Mouse (Mus musculus) midbrain, embryonic 13.5 days (tissue): ENCODE results near the gene Mcoln1. TPM values are rescaled to one million over a fixed set of nuclear protein-coding genes. Genes with fewer than 3 reads are reported as not detected.

ENCODE experiments used
- ATAC-seq: fragments of 200-750 bp; cut with Nextera tagmentation; 2 replicates; pipeline ENCODE4 v1.8.0; 2017; ENCODE audit warnings: mild to moderate bottlenecking, moderate TSS enrichment, moderate library complexity
- H3K27ac ChIP-seq: fragments of 300-500 bp; sonication (generic); 2 replicates; pipeline ENCODE4 v1.5.1; 2015; ENCODE audit warnings: inconsistent platforms, mild to moderate bottlenecking, moderate library complexity
- H3K27me3 ChIP-seq: fragments of 300-500 bp; sonication (generic); 2 replicates; pipeline ENCODE4 v1.6.1; 2015; ENCODE audit warnings: mild to moderate bottlenecking, inconsistent platforms
- H3K36me3 ChIP-seq: fragments of 300-500 bp; sonication (generic); 2 replicates; pipeline ENCODE4 v1.6.1; 2015; ENCODE audit warnings: mild to moderate bottlenecking, inconsistent platforms
- H3K4me1 ChIP-seq: fragments of 300-500 bp; sonication (generic); replicated peaks from 2 replicates; pipeline ENCODE4 v1.6.1; 2015; ENCODE audit warnings: inconsistent platforms
- H3K4me2 ChIP-seq: fragments of 300-500 bp; sonication (generic); replicated peaks from 2 replicates; pipeline ENCODE4 v1.6.1; 2015; ENCODE audit warnings: moderate library complexity, mild to moderate bottlenecking, inconsistent platforms
- H3K4me3 ChIP-seq: fragments of 300-500 bp; sonication (generic); replicated peaks from 2 replicates; pipeline ENCODE4 v1.5.1; 2015; ENCODE audit warnings: mild to moderate bottlenecking, inconsistent platforms
- H3K9ac ChIP-seq: fragments of 300-500 bp; sonication (generic); replicated peaks from 2 replicates; pipeline ENCODE4 v1.6.1; 2015; ENCODE audit warnings: mild to moderate bottlenecking, inconsistent platforms
- H3K9me3 ChIP-seq: fragments of 300-500 bp; sonication (generic); 2 replicates; pipeline ENCODE4 v1.6.1; 2016; ENCODE audit warnings: mild to moderate bottlenecking, inconsistent platforms
- WGBS: fragments of 180-500 bp; shearing (Covaris S2); methylation state at CpG from one replicate; pipeline ENCODE4 v1.1.7; 2015; 5-methylcytosine and 5-hydroxymethylcytosine counted together
- polyA plus RNA-seq: library from polyadenylated mRNA; unstranded; fragments of >200 nt; fragmentation: Nextera tagmentation; extraction: Ambion mirVana; gene quantifications from 2 replicates; pipeline ENCODE4 v1.2.1, GENCODE M21; 2015

Mcoln1 gene
- polyA plus RNA-seq: 93.4 and 99.6 TPM in 2 replicates

DNA sequence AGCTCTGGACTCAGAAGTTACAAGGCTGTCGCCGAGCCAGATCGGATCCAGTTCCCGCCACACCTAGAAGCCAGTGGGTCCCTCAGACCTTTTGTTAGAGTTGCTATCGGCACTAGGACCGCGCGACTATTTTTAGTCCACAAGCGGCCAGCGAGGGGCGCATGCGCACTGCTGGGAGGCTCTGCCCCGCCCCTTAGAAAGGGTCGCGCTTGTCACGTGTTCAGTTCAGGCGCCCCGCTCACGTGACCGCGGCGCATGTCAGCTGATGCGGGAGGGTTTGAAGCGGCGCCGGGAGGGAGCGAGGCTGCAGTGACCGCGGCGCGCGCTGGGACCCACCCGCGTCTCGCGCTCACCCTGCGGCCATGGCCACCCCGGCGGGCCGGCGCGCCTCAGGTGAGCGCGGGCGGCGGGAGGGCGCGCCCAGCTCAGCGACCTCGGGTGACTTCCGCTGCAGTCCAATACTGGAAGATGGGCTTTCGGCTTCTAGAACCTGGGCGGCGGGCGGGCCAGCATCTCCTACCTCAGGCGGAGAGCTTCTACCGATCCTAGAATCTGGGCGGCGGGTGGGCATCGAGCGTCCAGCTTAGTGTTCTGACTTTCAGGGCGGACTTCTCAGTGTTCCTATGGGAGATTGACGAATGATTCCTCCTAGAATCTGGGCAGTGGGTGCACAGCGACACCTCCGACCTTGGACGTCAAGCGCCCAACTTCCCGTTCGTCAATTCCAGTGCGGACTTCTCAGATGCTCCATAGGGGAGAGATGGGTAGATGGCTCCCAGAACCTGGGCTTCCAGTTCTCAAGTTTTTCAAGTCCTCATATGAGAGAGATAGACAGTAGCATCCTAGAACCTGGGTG is at the start of gene Mcoln1:
Gene Mcoln1 (plus strand): TSS at position 223 of the 856 bp plus-strand sequence.
- Histone ChIP-seq H3K4me3 (peak within 1 kb of the TSS; percentile 77), H3K9ac (peak within 1 kb of the TSS; percentile 90), H3K9me3 (peaks cover 5% of the 10 kb centered on the region), H3K4me2 (peak within 1 kb of the TSS; percentile 76), H3K27me3 (no peaks in the 10 kb centered on the region), H3K4me1 (peaks cover 44% of the 10 kb centered on the region), H3K36me3 (peaks cover 23% of the 10 kb centered on the region), H3K27ac (peak within 1 kb of the TSS; percentile 88)
- under 1% methylated on average over 69 of the region's 70 CpGs for WGBS
- ATAC-seq: peak; percentile 91

DNA sequence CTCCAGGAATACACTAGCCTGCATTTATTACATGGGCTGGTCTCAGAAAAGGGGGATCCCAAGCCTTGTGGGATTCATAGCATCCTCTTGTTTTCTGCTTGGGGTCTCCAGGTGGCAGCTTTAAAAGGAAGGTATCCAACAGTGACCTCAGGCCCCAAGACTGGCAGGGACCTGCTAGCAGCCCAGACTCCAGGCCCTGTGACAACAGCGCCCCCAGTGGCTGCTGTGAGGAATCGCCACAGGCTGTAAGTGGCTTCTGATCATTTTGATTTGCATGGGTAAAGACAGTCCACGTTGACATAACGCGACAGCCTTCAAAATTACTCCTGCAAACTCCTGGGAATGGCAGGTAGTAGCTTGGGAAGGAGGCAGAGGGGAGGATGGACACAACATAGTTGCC is 49.6 kb upstream of the Mcoln1 start:
- peak; percentile 59 for ATAC-seq
- no peaks in the 10 kb centered on the region for H3K4me1 ChIP-seq
- no peaks in the 10 kb centered on the region for H3K9me3 ChIP-seq
- H3K27ac ChIP-seq: no peak overlapping the region
- H3K36me3 ChIP-seq: peaks cover 87% of the 10 kb centered on the region
- WGBS: 29% methylated on average over 5 of the region's 5 CpGs
- no peak overlapping the region for H3K4me3 ChIP-seq
- no peak overlapping the region for H3K9ac ChIP-seq
- no peaks in the 10 kb centered on the region for H3K27me3 ChIP-seq
- no peak overlapping the region for H3K4me2 ChIP-seq

DNA sequence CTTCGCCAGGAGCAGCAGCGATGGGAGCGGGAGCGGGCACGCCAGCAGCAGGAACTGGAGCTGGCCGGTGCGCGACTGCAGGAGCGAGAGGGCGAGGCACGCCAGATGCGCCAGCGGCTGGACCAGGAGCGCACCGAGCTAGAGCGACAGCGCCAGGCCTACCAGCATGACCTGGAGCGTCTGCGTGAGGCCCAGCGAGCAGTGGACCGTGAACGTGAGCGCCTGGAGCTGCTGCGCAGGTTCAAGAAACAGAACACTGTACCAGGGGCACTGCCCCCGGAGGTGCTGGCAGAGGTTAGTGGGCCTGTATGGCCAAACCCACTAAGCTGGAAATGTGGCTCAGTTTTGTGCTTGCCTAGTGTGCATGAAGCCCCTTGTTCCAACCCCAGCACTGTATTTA is 48.3 kb upstream of the Mcoln1 start:
- no peaks in the 10 kb centered on the region for H3K27me3 ChIP-seq
- no peak overlapping the region for H3K4me2 ChIP-seq
- 97% methylated on average over 25 of the region's 25 CpGs for WGBS
- no peak overlapping the region for H3K4me3 ChIP-seq
- H3K4me1 ChIP-seq: no peaks in the 10 kb centered on the region
- H3K36me3 ChIP-seq: peaks cover 95% of the 10 kb centered on the region
- no peak overlapping the region for H3K9ac ChIP-seq
- no peak for ATAC-seq
- no peak overlapping the region for H3K27ac ChIP-seq
- H3K9me3 ChIP-seq: no peaks in the 10 kb centered on the region

DNA sequence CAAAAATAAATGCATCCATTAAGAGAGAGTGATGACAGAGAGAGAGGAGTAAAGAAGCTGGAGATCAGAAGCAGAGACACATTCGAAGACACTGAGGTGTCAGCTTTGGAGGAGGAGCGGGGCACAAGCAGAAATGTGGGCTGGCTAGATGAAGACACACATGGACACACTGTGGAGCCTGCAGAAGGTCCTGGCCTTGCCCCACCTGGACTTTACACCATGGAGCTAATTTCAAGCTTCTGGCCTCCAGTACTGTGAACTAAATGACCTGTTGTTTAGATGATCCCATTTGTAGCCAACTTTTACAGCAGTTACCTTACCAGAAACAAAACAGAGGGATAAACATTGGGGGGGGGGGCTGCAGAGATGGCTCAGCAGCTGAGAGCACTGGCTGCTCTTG is 37.0 kb upstream of the Mcoln1 start:
- 94% methylated on average over 2 of the region's 2 CpGs for WGBS
- H3K4me1 ChIP-seq: peaks cover 11% of the 10 kb centered on the region
- ATAC-seq: no peak

DNA sequence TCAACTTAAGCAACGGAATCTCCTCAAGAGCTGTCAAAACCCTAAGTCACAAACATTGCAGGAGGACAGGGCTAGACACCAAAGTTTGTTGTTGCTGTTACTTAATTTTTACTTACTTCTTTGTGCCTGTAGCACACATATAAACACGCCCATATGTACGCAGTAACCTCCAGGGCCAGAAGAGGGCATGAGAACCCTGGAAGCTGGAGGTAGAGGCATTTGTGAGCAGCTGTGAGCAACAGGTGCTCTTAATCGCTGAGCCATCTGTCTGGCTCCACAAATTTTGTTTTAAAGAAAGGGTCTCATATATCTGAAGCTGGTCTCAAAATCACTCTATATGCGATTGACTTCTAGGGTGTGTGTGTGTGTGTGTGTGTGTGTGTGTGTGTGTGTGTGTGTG is 35.9 kb upstream of the Mcoln1 start:
- H3K4me1 ChIP-seq: peaks cover 13% of the 10 kb centered on the region
- 56% methylated on average over 5 of the region's 5 CpGs for WGBS
- no peak overlapping the region for H3K4me3 ChIP-seq

More for the DNA sequence above, 37.0 kb upstream of the Mcoln1 start:
- H3K9me3 ChIP-seq: no peaks in the 10 kb centered on the region
- H3K27ac ChIP-seq: no peak overlapping the region
- no peak overlapping the region for H3K4me2 ChIP-seq
- no peak overlapping the region for H3K4me3 ChIP-seq
- peaks cover 11% of the 10 kb centered on the region for H3K36me3 ChIP-seq
- H3K9ac ChIP-seq: no peak overlapping the region
- H3K27me3 ChIP-seq: no peaks in the 10 kb centered on the region

DNA sequence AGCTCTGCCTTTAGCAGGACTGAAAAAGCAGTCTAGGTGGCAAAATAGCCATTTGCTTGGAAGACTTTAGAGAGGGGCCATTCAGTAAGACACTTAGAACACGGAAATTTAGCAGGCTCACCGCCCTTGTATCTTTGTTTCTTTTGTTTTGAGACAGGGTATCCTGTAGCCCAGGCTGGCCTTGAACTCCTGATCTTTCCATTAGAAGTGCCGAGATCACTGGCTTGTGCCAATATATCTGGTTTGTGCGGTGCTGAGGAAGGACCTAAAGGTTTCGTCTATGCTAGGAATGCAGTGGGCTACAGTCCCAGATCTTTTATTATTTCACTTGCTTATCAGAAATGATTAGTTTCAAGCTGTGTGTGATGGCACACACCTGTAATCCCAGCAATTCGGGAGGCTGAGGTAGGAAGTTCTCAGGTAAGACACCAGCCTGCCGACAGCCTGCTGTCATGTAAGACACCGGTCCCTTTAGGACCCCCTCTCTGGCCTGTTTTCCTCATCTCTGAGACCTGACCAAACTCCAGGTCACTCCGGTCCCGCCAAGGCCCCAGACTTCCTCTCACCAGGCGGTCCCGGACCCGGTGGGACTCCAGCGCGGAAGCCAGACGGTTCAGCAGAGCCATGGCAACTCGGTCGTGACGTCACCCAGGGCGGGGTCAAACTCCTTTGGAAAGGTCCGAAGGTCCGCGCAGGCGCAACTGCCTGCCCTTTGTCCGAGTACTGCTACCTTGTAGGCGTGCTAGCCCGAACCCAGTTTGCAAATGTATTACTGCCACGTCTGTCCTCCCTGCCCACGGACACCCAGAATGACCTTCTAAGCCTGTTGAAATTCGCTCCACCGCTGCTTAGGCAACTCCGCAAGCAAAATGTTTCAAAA is 33.0 kb upstream of the Mcoln1 start, which contains the start of gene Pex11g:
Gene Pex11g (minus strand): TSS at position 675 of the 880 bp plus-strand sequence.
- H3K27ac ChIP-seq: peak within 1 kb of the TSS; percentile 84
- H3K9me3 ChIP-seq: no peaks in the 10 kb centered on the region
- peak within 1 kb of the TSS; percentile 43 for H3K4me3 ChIP-seq
- no peaks in the 10 kb centered on the region for H3K27me3 ChIP-seq
- no peaks in the 10 kb centered on the region for H3K36me3 ChIP-seq
- H3K4me2 ChIP-seq: peak within 1 kb of the TSS; percentile 63
- peak within 1 kb of the TSS; percentile 61 for H3K9ac ChIP-seq
- peaks cover 13% of the 10 kb centered on the region for H3K4me1 ChIP-seq
- WGBS: 8% methylated on average over 32 of the region's 32 CpGs
- ATAC-seq: peak; percentile 94

More for the DNA sequence above, 35.9 kb upstream of the Mcoln1 start:
- H3K27me3 ChIP-seq: no peaks in the 10 kb centered on the region
- H3K9ac ChIP-seq: no peak overlapping the region
- peaks cover under 1% of the 10 kb centered on the region; the same call in 1 of the 2 replicates for H3K36me3 ChIP-seq
- no peaks in the 10 kb centered on the region for H3K9me3 ChIP-seq
- H3K27ac ChIP-seq: no peak overlapping the region
- ATAC-seq: no peak
- H3K4me2 ChIP-seq: no peak overlapping the region

DNA sequence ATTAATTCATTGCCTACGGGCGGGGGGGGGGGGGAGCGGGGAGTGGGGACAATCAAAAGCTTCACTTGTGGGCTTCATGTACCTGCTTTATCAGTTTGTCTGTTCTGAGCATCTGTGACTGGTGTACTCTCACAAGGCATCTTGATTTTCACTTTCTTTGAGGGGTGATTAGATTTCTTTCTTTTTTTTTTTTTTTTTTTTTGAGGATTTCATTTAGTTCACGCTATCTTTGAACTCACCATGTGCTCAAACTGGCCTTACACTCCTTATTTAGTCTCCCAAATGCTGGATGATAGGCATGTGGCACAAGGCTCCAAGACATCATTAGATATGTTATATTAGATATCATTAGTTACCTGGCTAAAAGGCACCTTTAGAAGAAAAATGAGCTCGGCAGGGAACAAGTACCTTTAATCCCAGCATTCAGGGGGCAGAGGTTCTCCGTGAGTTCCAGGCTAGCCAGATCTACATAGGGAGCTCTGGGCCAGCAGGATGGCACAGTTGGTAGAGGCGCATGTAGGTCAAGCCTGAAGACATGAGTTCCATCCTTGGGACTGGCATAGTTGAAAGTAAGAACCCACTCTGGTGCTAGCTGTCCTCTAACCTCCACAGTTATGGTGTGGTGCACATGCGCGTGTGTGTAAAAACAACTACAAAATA is 32.2 kb upstream of the Mcoln1 start:
- H3K9me3 ChIP-seq: no peaks in the 10 kb centered on the region
- no peaks in the 10 kb centered on the region for H3K27me3 ChIP-seq
- H3K4me2 ChIP-seq: peak overlapping the region; percentile 63
- no peaks in the 10 kb centered on the region for H3K36me3 ChIP-seq
- peak overlapping the region; percentile 61 for H3K9ac ChIP-seq
- H3K27ac ChIP-seq: peak overlapping the region; percentile 84
- peak; percentile 21 for ATAC-seq
- peaks cover 13% of the 10 kb centered on the region for H3K4me1 ChIP-seq
- peak overlapping the region; percentile 43 for H3K4me3 ChIP-seq
- WGBS: 45% methylated on average over 9 of the region's 9 CpGs

DNA sequence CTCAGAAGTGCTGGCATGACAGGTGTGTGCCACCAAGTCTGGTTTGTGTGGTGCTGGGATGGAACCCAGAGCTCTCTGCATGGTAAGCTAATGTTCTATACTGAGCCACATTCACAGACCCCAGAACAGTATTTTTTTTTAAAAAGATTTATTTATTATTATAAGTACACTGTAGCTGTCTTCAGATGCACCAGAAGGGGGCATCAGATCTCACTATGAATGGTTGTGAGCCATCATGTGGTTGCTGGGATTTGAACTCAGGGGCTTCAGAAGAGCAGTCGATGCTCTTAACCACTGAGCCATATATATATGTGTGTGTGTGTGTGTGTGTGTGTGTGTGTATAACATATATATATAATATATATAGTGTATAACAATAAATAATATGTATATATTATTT is 31.4 kb upstream of the Mcoln1 start:
- 90% methylated on average over 1 of the region's 1 CpGs for WGBS
- Histone ChIP-seq H3K4me3 (no peak overlapping the region), H3K9ac (no peak overlapping the region), H3K4me1 (peaks cover 13% of the 10 kb centered on the region), H3K36me3 (no peaks in the 10 kb centered on the region), H3K4me2 (no peak overlapping the region), H3K27me3 (no peaks in the 10 kb centered on the region), H3K27ac (no peak overlapping the region), H3K9me3 (no peaks in the 10 kb centered on the region)
- no peak for ATAC-seq

DNA sequence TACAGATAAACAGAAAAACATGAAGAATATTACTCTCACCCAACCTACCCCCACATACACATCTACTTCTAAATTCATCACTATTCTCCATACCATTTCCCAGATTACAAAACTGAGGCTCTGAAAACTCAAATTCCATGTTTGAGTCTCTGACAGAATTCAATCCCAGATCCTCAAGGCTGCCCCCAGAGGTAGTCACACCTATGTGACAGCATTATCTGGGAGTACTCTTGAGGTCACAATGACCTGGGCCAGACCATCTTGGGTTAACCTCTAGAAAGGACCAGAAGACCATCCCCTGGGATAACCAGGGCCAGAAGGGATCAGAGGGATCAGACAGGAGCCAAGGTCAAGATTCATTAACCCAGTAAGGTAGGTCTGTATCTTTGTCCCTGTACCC is 29.7 kb upstream of the Mcoln1 start, which contains the start of gene Tex45:
Gene Tex45 (plus strand): TSS at position 301 of the 400 bp plus-strand sequence.
- H3K4me2 ChIP-seq: no peak within 1 kb of the TSS

DNA sequence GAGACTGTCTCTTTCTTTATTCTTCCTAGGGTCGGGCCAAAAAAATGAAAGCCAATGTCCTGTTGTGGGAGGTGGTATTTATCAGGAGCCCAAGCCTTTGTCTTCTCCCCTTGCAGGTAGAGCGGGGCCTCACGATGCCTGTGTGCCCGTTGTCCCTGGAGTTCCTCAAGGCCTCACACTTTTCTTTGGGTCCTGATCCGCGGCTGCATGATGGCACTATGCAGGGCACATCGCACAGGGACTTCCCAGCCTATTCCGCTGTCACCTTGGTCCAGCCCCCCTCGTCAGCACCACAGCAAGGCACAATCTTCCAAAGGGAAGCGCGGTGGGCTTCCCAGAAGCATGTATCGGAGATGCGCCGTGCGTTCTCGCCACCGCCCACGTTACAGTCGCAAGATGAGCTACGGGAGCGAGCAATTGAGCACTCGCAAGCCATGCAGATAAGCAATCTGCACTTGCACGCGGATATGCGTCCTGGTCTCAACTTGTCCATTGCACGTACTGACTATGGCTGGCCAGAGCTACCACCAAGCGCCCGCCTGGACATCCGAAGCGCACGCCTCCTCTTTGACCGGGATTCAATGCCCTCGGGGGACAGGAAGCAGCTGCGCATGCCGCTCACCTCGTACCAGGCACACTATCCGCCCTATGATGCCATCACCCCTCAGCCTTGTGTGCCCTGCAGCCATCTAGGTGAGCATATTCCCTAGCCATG is 24.4 kb upstream of the Mcoln1 start:
- Histone ChIP-seq H3K27ac (no peak overlapping the region), H3K4me2 (peak overlapping the region; percentile 53), H3K27me3 (no peaks in the 10 kb centered on the region), H3K4me1 (0 out of 2 replicates have a peak, but pooled peaks cover 7% of the 10 kb centered on the region), H3K36me3 (no peaks in the 10 kb centered on the region), H3K9ac (peak overlapping the region; percentile 53; the same call in 1 of the 2 replicates), H3K9me3 (no peaks in the 10 kb centered on the region), H3K4me3 (peak overlapping the region; percentile 32)
- WGBS: 34% methylated on average over 37 of the region's 37 CpGs
- peak; percentile 59 for ATAC-seq

More for the DNA sequence above, 29.7 kb upstream of the Mcoln1 start, which contains the start of gene Tex45:
- H3K36me3 ChIP-seq: no peaks in the 10 kb centered on the region
- peaks cover 13% of the 10 kb centered on the region for H3K4me1 ChIP-seq
- H3K27ac ChIP-seq: no peak within 1 kb of the TSS
- no peak within 1 kb of the TSS for H3K9ac ChIP-seq
- no peak within 1 kb of the TSS for H3K4me3 ChIP-seq
- no peak for ATAC-seq
- H3K27me3 ChIP-seq: no peaks in the 10 kb centered on the region
- no peaks in the 10 kb centered on the region for H3K9me3 ChIP-seq

DNA sequence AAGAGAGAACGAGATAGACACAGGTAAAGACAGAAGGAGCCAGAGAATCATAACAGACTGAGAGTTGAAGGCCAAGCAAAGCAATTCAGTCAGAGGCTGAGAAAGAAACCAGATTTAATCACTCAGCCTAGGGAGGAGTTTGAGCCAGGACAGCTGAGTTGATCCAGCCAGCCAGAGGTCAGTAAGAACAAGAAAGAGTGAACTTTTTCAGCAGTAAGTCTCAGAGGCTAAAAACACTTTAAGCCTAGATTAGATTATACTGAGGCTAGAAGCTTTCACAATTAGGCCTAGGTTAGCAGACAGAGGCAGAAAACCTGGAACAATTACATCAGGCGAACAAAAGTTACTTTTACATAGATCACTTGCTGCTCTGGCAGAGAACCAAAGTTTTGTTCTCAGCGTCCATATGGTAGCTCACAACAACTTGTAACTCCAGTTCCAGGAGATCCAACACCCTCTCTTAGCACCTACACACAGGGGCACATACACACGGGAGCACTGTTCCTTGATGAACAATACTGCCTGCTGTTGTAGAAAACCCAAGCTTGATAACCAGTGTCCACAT is 20.0 kb upstream of the Mcoln1 start:
- H3K4me1 ChIP-seq: 0 out of 2 replicates have a peak, but pooled peaks cover 7% of the 10 kb centered on the region
- no peaks in the 10 kb centered on the region for H3K36me3 ChIP-seq
- H3K4me3 ChIP-seq: no peak overlapping the region
- no peak overlapping the region for H3K27ac ChIP-seq
- H3K4me2 ChIP-seq: no peak overlapping the region
- no peaks in the 10 kb centered on the region for H3K9me3 ChIP-seq
- 74% methylated on average over 4 of the region's 4 CpGs for WGBS
- no peaks in the 10 kb centered on the region for H3K27me3 ChIP-seq
- no peak overlapping the region for H3K9ac ChIP-seq
- ATAC-seq: no peak
